Mouse (Mus musculus) ES-Bruce4 (cell line): ENCODE results near the gene Fcamr.

ENCODE experiments used
- CTCF ChIP-seq: IDR thresholded peaks from one replicate; pipeline ENCODE4 v1.8.1; 2011; ENCODE audit warnings: low read depth, low read length
- POLR2A ChIP-seq: IDR thresholded peaks from one replicate; pipeline ENCODE4 v1.8.1; 2011; ENCODE audit warnings: low read length; ENCODE audit not compliant: insufficient read depth

DNA sequence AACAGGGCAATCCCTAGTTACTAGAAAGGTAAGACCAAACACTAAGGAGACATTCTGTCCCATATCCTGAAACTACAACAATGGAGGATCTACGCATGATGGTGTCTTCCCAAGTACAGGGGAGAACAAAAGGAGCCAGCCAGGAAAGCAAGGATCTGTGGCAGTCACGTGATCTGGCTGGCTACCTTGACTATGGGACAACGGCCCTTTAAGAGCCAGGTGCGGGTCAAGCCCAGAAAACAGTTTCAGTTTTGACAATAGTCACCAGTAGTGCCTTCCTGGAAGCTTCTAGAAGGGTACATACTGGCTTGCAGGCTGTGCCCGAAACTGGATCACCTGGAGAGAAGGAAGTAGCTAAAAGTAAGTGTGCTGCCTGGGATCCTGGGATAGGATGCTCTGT, 25.7 kb downstream of the Fcamr start, which contains the start of gene Pigr:
- no peak for TF ChIP-seq CTCF
- no peak for TF ChIP-seq POLR2A
